Mouse (Mus musculus) liver, adult 2 months (tissue): ENCODE data around the gene Rbm7.

Source experiments
- CTCF ChIP-seq: fragments of 200-500 bp; IDR thresholded peaks from 2 replicates; pipeline ENCODE4 v1.5.1; 2011; ENCODE audit warnings: low read depth, low read length, control low read depth
- POLR2A ChIP-seq: fragments of 200-500 bp; IDR thresholded peaks from 2 replicates; pipeline ENCODE4 v1.6.1; 2011; ENCODE audit warnings: low read length, control low read depth; ENCODE audit not compliant: insufficient read depth; ENCODE audit errors: extremely low read depth

DNA sequence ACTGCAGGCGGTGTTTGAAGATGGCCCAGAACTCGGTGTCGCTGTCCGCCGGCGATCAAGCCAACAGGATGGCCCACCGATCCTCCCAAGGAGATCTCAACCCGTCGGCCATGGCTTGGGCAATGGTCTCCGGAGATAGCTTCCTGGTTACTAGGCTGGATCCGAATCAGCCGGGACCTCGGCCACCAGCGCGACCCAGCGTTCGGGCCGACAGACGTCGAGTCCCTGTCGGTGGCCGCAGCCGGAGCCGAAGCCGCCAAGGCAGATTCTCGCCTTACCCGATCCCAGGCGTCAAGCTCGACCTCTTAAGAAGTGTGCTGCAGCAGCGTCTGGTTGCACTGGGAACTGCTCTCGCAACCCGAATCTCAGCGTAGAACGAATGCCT, 441 bp upstream of the Rbm7 start:
- TF ChIP-seq CTCF: no peak
- TF ChIP-seq POLR2A: no peak
